Mouse (Mus musculus) gastrocnemius, postnatal 10 days (tissue): ENCODE results near the gene Gm20708. TPM values are rescaled to one million over a fixed set of nuclear protein-coding genes. Genes with fewer than 3 reads are reported as not detected.
A peak's percentile ranks its signal among the peaks of the same experiment; 100 is the strongest.

ENCODE experiments used
- DNase-seq: peaks from one replicate; pipeline ENCODE4 v3.0.0; 2021; ENCODE audit warnings: mixed read lengths
- total RNA-seq, 2 experiments: library from RNA; stranded (reverse); gene quantifications; 2 replicates each; pipeline ENCODE4 v1.2.3; 2021

Gene Gm20708
- total RNA-seq, 2 experiments from 2014 or later, result 1.2 to 3.3 TPM

- no peak for DNase-seq
Measured at GRCm38 (mm10) chr11:117865988-117866387, 56.5 kb downstream of the Gm20708 start.

GRCm38 (mm10) chr11:117870688-117871365 lies 61.4 kb downstream of the Gm20708 start:
- peak; percentile 67 for DNase-seq

- DNase-seq, result no peak
Measured at GRCm38 (mm10) chr11:117871376-117871775, 61.9 kb downstream of the Gm20708 start.

GRCm38 (mm10) chr11:117871911-117872584 lies 62.6 kb downstream of the Gm20708 start:
- DNase-seq, result no peak

- DNase-seq, result peak; percentile 80
Measured at GRCm38 (mm10) chr11:117872861-117873608, 63.6 kb downstream of the Gm20708 start, which contains the start of gene Tha1. TSS of gene Tha1 (minus strand) at chr11:117873481.

GRCm38 (mm10) chr11:117874419-117874818 lies 65.0 kb downstream of the Gm20708 start:
- no peak for DNase-seq

GRCm38 (mm10) chr11:117875681-117876080 lies 66.2 kb downstream of the Gm20708 start:
- no peak for DNase-seq

- peak; percentile 59 for DNase-seq
Measured at GRCm38 (mm10) chr11:117877917-117878745, 68.7 kb downstream of the Gm20708 start.

- no peak for DNase-seq
Measured at GRCm38 (mm10) chr11:117878892-117879291, 69.4 kb downstream of the Gm20708 start.

GRCm38 (mm10) chr11:117879676-117880075 lies 70.2 kb downstream of the Gm20708 start:
- no peak for DNase-seq

- no peak for DNase-seq
Measured at GRCm38 (mm10) chr11:117880336-117880976, 71.0 kb downstream of the Gm20708 start.

GRCm38 (mm10) chr11:117880977-117881358 lies 71.5 kb downstream of the Gm20708 start:
- no peak for DNase-seq

GRCm38 (mm10) chr11:117881787-117882186 lies 72.3 kb downstream of the Gm20708 start:
- no peak for DNase-seq

- DNase-seq, result no peak
Measured at GRCm38 (mm10) chr11:117882208-117882607, 72.7 kb downstream of the Gm20708 start.

- no peak for DNase-seq
Measured at GRCm38 (mm10) chr11:117886000-117886399, 76.5 kb downstream of the Gm20708 start.

GRCm38 (mm10) chr11:117888168-117888852 lies 78.8 kb downstream of the Gm20708 start:
- DNase-seq, result no peak

GRCm38 (mm10) chr11:117888853-117889822 lies 79.7 kb downstream of the Gm20708 start:
- peak; percentile 50 for DNase-seq
